Mouse (Mus musculus) brain, embryonic 14.5 days (tissue): ENCODE results near the gene Olfr376. TPM values are rescaled to one million over a fixed set of nuclear protein-coding genes. Genes with fewer than 3 reads are reported as not detected.

Experiments
- DNase-seq: peaks from one replicate; pipeline ENCODE4 v3.0.0-alpha.2; 2011; ENCODE audit warnings: low read depth
- CTCF ChIP-seq: fragments of 200-500 bp; IDR thresholded peaks from 2 replicates; pipeline ENCODE4 v1.5.1; 2012; ENCODE audit warnings: inconsistent platforms, mild to moderate bottlenecking, moderate library complexity, borderline replicate concordance; ENCODE audit not compliant: insufficient read depth, insufficient read length; ENCODE audit errors: extremely low read depth
- POLR2A ChIP-seq: fragments of 200-500 bp; IDR thresholded peaks from 2 replicates; pipeline ENCODE4 v1.6.1; 2012; ENCODE audit warnings: mild to moderate bottlenecking, inconsistent platforms, borderline replicate concordance; ENCODE audit not compliant: poor library complexity, insufficient read depth, insufficient read length, severe bottlenecking; ENCODE audit errors: extremely low read depth
- polyA plus RNA-seq: library from polyadenylated mRNA; depleted of rRNA; stranded (reverse); fragments of >200 nt; gene quantifications from 2 replicates; pipeline ENCODE4 v1.2.3, GENCODE M21; 2012; rRNA removed

Gene Olfr376
- polyA plus RNA-seq = not detected in 2 replicates

DNA sequence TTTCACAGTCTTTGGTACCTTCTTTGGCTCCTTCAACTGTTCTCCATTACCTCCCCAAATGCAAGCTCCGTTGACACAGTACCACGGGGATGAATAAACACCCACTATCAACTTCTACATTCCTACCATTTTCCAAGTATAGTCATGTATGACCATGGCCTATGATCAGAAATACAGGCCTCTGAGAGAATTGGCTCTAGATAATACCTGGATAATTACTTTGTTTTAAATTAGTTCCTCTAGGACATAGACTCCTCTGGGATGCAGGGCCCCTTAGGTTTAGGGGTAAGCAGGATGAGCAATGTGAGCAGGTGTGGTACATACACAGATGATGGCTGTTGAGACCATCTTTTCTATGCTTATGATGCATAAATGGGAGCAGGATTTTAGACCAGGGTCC is at the start of gene Olfr376:
TSS of gene Olfr376 (plus strand) at position 301 of the 400 bp plus-strand sequence.
- no peak for TF ChIP-seq CTCF
- no peak for TF ChIP-seq POLR2A
- no peak for DNase-seq

DNA sequence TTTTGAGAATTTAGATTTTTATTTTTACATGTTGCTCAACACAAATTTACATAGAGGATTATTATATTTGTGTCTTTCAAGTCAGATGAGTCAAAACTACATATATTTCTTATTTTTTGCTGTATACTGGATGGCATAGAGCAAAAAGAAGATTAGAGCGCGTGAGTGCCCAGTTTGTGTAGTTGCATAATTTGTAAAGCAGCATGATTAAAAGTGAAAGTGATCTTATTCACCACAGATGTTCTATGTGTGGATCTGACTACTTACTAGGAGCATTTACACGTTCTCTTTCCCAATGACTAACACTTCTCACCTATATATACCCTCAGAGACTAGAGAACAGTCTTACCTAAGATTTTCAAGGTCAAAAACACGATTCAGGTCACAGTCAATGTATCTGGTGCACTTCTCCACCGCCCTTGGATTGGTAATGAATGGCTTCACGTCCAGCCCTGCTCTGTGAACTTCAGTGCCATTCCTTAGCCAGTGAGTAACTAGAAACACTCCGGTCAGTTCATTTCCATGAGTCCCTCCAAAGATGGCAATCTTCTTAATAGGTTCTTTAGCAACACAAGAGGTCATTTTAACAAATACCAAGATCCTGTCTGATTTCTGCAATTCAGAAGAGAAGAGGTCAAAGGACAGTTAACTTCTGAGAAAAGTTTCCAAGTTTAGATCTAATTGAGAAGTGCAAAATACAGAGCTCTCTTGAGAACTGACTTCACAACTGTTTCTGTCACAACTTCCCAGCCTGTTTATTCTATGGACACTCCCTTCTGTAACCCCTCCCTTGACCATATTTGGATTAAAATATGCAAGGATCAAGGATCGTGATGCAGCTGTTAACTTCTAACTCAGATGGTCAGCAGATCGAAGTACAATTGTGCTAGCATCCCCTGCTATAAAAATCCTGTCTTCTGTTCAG is 46.9 kb upstream of the Olfr376 start:
- no peak for DNase-seq
- no peak for TF ChIP-seq POLR2A
- no peak for TF ChIP-seq CTCF

DNA sequence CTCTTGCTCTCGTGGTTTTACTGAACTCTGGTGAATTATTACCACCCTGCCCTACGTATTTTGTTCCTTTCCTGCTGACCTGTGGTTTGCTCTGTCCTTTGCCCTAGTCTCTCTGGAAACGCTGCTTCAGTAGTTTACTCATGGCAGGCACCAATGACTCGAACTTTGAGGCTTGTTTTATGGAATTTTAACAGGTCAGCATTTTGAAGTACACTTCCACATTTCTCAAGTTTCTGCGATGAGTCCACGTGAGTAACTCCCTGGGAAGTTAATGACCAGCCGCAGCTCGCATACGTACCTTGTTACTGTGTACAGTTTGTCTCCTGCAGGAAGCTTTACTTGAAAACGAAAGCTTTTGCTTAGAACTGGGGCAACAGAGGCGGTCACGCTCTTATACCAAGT is 44.6 kb upstream of the Olfr376 start:
- no peak for TF ChIP-seq CTCF
- TF ChIP-seq POLR2A = no peak
- no peak for DNase-seq

DNA sequence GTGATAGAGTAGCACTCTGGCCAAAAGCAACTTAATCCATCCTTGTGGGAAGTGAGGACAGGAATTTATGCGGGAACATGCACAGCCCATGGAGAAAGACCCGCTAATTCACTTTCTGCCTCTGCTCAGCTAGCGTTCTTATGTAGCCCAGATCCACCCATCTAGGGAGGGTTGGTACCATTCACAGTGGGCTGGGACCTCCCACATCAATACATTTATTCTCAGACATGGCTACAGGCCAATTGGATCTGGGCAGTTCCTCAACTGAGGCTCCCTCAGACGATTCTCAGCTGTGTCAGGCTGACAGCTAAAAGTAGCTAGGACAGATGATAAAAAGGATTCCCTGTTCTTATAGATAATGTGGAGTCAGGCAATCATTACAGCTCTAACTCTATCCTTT is 43.7 kb upstream of the Olfr376 start:
- DNase-seq = peak; percentile 6
- TF ChIP-seq POLR2A (no peak), CTCF (no peak)

DNA sequence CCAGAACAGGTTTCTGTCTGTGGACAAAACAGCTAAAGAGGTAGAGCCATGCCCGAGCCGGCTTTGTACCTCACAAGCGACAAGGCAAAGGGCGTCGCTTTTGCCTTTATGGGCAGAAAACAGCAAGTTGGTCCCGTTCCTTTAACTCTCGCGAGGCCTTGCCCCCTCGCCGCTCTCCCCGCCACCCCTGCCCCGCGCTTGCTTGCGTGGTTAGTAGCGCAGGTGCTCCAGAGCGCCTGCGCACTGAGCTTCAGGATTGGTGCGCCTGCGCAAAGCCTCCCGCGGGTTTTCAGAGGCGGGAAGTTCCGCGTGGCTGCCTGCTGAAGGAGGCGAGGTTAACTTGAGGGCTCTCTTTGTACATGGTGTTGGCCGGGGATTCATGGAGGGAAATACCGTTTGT is 41.6 kb upstream of the Olfr376 start, which contains the start of the genes Aspa, Gm49340 and Spata22:
TSS of gene Aspa (minus strand) at position 155 of the 400 bp plus-strand sequence.
TSS of gene Gm49340 (plus strand) at position 300 of the 400 bp plus-strand sequence.
TSS of gene Spata22 (plus strand) at position 300 of the 400 bp plus-strand sequence.
- DNase-seq = no peak
- TF ChIP-seq CTCF (no peak), POLR2A (no peak)

DNA sequence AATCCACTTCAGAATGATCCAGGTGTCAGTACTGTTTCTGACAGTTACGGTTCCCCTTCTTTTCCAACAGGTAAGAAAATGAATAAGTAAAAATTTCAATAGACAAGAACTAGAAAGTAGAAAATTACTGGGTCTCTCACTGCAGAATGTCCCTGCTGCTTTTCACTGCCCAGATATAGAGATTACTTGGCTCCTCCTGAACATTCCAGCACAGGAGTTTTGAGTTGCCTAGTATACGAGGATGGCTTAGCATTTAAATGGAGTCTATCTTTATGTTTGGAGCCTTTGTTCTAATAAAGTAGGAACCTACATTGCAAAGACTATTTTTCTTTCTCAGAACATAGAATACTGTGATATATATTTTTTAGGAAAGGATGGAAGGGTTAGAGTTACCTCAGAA is 37.7 kb upstream of the Olfr376 start:
- TF ChIP-seq POLR2A = no peak
- TF ChIP-seq CTCF = no peak
- DNase-seq = peak; percentile 18

DNA sequence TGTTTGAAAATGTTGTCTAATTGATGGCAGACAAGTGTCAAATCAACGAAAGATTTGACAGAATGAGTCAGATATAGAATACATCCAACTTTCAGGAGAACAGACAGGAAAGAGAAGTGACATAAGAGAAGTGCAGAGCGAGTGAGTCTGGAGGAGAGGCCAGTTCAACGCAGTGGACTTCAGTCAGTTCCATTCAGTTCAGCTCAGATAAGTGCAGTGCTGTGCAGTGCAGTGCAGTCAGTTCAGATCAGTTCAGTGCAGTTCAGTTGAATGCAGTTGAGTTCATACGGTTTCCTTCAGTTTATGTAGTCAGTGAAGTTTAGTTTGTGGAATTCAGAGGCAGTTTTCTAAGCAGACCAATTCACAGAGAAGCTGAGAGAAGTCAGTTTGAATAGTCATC is 34.1 kb upstream of the Olfr376 start:
- DNase-seq = no peak
- no peak for TF ChIP-seq CTCF
- TF ChIP-seq POLR2A = no peak

DNA sequence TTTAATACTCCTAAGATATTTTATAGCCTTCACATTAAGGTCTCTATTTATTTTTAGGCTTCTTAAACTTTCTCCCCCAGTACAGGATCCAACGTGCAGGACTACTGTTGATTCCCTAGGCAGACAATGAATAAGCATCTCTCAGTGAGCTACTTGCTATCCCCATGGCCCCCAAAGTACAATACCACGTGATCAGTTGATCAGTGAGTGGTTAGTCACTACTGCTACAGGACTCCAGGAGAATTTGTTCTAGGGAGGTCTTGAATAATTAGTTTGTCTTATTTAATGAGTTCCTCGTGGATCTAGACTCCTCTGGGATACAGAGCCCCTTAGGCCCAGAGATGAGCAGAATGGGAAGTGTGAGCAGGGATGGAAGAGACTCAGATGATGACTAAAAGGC is 20.6 kb upstream of the Olfr376 start, which contains the start of gene Olfr20:
TSS of gene Olfr20 (plus strand) at position 301 of the 400 bp plus-strand sequence.
- no peak for DNase-seq
- TF ChIP-seq CTCF = no peak
- TF ChIP-seq POLR2A = no peak

- TF ChIP-seq POLR2A (no peak), CTCF (no peak)
Observed at GRCm38 (mm10) chr11:73395374-73395773, 24.3 kb downstream of the Olfr376 start.

DNA sequence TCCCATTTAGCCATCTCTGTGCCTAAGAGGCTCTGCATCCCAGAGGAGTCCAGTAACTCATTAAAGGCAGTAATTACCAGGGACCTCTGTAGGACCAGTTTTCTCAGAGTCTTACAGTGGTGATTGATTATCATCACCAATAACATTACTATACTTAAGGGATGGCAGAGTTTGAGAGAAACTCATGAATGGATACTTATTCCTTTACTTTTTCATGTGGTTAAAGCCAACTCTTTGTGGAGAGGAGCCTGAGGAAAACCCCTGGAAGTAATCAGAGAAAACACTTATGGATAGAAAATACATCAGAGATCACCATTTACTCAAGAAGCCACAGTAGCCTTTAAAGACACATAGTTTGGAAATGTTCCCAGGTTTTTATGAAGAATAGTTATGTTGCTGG is 28.5 kb downstream of the Olfr376 start, which contains the start of gene Olfr1:
TSS of gene Olfr1 (minus strand) at position 101 of the 400 bp plus-strand sequence.
- no peak for DNase-seq
- TF ChIP-seq POLR2A = no peak
- TF ChIP-seq CTCF = no peak

More at GRCm38 (mm10) chr11:73395374-73395773, 24.3 kb downstream of the Olfr376 start:
- no peak for DNase-seq

Other genes starting within 250 kb of the Olfr376 start
- 2.1 and 3.2 TPM in 2 replicates for gene Haspin, start 233.0 kb upstream of the Olfr376 start, polyA plus RNA-seq
- 0.44 and 0.53 TPM in 2 replicates for gene P2rx5, start 210.8 kb upstream of the Olfr376 start, polyA plus RNA-seq
- gene Emc6, start 194.2 kb upstream of the Olfr376 start, polyA plus RNA-seq = 74.7 and 115 TPM in 2 replicates
- gene Tax1bp3, start 194.2 kb upstream of the Olfr376 start, polyA plus RNA-seq = 91.6 and 112 TPM in 2 replicates
- gene Ctns, start 172.2 kb upstream of the Olfr376 start, polyA plus RNA-seq = 25.5 and 25.7 TPM in 2 replicates
- 1.5 and 2.0 TPM in 2 replicates for gene Shpk, start 171.8 kb upstream of the Olfr376 start, polyA plus RNA-seq
- 0.13 and 0.44 TPM in 2 replicates for gene Trpv1, start 137.0 kb upstream of the Olfr376 start, polyA plus RNA-seq
- gene Trpv3, start 103.9 kb upstream of the Olfr376 start, polyA plus RNA-seq = 0.14 and 0.27 TPM in 2 replicates
- 0.57 and 0.82 TPM in 2 replicates for gene Aspa, start 41.6 kb upstream of the Olfr376 start, polyA plus RNA-seq
- gene Gm49340, start 41.5 kb upstream of the Olfr376 start, polyA plus RNA-seq = not detected in 2 replicates
- 0.05 and 0.08 TPM in 2 replicates for gene Spata22, start 41.5 kb upstream of the Olfr376 start, polyA plus RNA-seq
- gene Olfr20, start 20.5 kb upstream of the Olfr376 start, polyA plus RNA-seq = not detected in 2 replicates
- gene Olfr1, start 28.4 kb downstream of the Olfr376 start, polyA plus RNA-seq = not detected in 2 replicates
- gene Olfr378, start 57.2 kb downstream of the Olfr376 start, polyA plus RNA-seq = not detected in 2 replicates
- gene Olfr380, start 86.3 kb downstream of the Olfr376 start, polyA plus RNA-seq = not detected in 2 replicates
- gene Olfr381, start 120.4 kb downstream of the Olfr376 start, polyA plus RNA-seq = not detected in 2 replicates
- not detected in 2 replicates for gene Olfr382, start 146.0 kb downstream of the Olfr376 start, polyA plus RNA-seq
- not detected in 2 replicates for gene Olfr385, start 221.8 kb downstream of the Olfr376 start, polyA plus RNA-seq
- gene Olfr384, start 227.3 kb downstream of the Olfr376 start, polyA plus RNA-seq = not detected in 2 replicates